Mouse (Mus musculus) neutrophil, adult 83 days (primary cell): ENCODE measurements around the gene Tnfrsf11a. TPM values are rescaled to one million over a fixed set of nuclear protein-coding genes. Genes with fewer than 3 reads are reported as not detected.

Experiments used
- total RNA-seq, 2 experiments: library from RNA; stranded (reverse); gene quantifications; one replicate each; pipeline ENCODE4 v1.2.4; 2023

The Tnfrsf11a gene
- 1 to 10 TPM; 2.5 to 2.8 TPM for total RNA-seq

GRCm38 (mm10) chr1:105780457-105781364, at the start of gene Tnfrsf11a:
Gene Tnfrsf11a, plus strand, starts transcription at chr1:105780718.

Other genes starting within 250 kb of the Tnfrsf11a start
- 10 to 100 TPM; 36.6 to 39.1 TPM for gene Pign, start 117.0 kb upstream of the Tnfrsf11a start, total RNA-seq
- gene Relch, start 116.9 kb upstream of the Tnfrsf11a start, total RNA-seq = 10 to 100 TPM; 61.3 to 68.0 TPM
- gene Zcchc2, start 209.7 kb downstream of the Tnfrsf11a start, total RNA-seq = 10 to 100 TPM; 23.7 to 27.8 TPM